Mouse (Mus musculus): ENCODE results near the gene Hist1h2bn.

The Hist1h2bn gene

GRCm38 (mm10) chr13:21729544-21729943 lies 24.4 kb upstream of the Hist1h2bn start:
- no peak for DNase-seq

DNA sequence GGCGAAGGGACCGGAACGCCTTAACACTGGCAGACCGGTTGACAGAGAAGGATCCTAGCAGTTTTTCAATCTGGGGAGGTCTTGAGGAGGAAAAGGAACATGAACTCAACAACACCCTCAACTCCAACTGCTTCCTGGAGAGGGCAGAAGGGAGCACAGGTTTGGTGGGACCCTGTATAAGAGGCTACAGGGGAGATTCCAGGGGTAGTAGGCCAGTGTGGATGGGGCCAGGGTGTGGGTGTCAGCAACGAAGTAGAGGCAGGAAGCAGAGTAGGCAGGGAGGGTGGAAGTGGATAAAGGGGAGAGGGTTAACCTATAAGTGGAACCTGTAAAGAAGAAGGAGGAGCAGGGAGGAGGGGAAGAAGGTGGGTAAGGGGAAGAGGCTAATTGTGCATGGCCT lies 20.5 kb upstream of the Hist1h2bn start:
- DNase-seq: no peak

DNA sequence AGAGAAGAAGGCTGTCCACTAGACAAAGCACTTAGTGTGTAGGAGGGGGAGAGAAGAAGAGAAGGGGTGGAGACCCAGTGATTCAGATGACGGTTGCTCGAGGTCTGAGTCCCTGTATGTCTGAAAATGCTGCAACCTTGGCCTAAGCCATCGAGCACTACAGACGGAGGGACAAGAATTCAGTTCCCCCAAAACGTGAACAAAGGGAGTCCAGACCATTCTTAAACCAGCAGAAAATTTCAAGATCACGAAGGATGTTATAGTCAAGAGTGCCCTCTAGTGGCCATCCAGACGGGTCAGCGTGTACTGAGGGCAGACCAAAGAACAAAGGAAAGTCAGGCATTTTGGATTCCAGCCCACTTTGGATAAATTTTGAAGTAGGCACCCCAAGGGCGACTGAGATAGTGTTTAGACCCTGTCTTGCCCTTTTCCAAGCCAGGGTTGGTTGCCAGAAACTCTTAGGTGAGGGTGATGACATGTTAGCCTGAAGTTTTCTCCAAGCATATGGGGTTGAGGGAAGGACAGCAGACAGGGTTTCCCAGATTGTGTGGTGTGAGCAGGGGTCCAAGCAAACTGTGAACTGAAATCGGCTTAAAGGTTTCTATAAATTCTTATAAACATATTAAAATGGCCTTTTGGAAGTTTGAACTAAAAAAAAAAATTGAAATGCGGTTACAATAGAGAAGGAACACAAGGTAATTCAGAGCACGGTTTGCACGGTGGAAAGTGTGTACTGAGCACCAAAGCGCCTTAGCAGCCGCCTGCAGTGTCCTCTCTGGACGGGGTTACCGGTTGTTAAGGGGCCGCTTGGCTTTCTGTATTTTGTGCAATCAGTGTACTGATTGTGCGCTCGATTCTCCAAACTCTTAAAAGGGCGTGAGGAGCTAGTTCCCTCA lies 19.7 kb upstream of the Hist1h2bn start:
- DNase-seq: no peak

DNA sequence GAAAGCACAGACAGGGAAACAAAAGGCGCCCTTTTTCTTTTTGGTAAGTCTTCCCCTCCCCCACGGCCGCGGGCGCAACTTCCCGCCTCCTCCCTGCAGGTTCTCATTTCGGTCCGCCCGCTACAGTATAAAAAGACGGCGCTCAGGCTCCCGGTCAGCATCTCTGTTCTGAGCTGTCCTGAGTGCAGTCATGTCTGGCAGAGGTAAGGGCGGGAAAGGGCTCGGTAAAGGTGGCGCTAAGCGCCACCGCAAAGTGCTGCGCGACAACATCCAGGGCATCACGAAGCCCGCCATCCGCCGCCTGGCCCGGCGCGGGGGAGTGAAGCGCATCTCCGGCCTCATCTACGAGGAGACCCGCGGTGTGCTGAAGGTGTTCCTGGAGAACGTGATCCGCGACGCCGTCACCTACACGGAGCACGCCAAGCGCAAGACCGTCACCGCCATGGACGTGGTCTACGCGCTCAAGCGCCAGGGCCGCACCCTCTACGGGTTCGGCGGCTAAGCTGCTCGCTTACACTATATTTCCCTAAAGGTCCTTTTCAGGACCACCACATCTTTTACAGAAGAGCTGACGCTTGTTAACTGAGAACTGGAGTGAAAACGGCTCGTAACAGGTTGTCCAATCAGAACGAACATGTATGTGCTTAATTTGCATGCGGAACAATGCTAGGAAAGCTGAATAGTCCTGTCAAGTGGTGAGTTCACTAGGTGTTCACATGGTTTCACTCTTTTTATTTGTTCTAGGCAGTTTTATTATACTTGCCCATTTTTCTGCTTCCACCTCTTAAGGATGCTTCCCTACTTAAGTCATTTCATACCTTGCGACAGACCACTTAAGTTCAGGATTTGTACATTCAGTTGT lies 18.8 kb upstream of the Hist1h2bn start, which contains the start of gene Hist1h4j:
Gene Hist1h4j (plus strand): TSS at position 159 of the 862 bp plus-strand sequence.
- DNase-seq: peak; percentile 81

DNA sequence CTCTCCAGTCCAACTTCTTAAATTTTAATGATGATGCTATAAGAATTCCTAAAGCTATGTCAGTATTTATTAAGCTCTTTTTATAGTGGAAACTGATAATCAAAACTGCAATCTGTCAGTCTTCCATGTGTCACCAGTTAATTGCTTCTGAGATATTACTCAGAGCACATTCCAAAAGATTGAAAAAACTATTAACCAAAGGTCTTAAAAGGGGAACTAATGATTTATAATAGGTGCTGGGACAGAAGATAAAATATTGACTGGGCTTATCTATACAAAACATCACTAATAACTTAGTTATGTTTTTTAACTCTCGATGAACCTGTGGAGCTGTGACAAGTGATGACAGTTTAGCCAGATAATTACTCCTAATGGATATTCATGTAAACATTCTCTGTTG lies 8.9 kb upstream of the Hist1h2bn start:
- DNase-seq: no peak

GRCm38 (mm10) chr13:21749387-21750158 lies 4.3 kb upstream of the Hist1h2bn start:
- DNase-seq: no peak

DNA sequence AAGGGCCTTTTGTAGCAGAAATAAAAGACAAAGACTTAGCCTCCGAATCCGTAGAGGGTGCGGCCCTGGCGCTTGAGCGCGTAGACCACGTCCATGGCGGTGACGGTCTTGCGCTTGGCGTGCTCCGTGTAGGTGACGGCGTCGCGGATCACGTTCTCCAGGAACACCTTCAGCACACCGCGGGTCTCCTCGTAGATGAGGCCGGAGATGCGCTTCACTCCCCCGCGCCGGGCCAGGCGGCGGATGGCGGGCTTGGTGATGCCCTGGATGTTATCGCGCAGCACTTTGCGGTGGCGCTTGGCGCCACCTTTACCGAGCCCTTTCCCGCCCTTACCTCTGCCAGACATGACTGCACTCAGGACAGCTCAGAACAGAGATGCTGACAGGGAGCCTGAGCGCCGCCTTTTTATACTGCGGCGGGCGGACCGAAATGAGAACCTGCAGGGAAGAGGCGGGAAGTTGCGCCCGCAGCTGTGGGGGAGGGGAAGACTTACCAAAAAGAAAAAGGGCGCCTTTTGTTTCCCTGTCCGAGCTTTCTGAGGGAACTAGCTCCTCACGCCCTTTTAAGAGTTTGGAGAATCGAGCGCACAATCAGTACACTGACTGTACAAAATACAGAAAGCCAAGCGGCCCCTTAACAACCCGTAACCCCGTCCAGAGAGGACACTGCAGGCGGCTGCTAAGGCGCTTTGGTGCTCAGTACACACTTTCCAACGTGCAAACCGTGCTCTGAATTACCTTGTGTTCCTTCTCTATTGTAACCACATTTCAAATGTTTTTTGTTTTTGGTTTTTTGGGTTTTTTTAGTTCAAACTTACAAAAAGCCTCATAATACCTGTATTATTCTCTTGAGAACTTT lies 3.5 kb upstream of the Hist1h2bn start, which contains the start of gene Hist1h4k:
Gene Hist1h4k (minus strand): TSS at position 347 of the 859 bp plus-strand sequence.
- peak; percentile 93 for DNase-seq

DNA sequence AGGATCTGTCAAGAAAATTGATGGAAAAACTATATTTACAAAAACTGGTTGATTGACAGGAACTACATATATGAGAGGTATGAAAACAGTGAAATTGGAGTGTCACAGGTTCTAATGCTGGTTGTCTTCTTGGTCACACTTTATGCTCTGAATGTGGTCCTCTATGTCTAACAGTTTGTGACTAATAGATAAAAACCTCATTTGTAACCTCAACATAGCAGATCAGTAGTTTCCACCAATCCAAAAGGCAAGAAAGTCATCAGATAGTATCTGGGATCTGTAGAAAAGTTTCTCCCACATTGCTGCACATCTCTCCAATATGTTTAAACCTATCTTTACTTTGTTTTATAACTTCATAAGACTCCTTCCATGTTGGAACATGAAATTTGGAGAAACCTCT lies 2.5 kb upstream of the Hist1h2bn start:
- DNase-seq: no peak

GRCm38 (mm10) chr13:21751827-21752226 lies 2.1 kb upstream of the Hist1h2bn start:
- DNase-seq: no peak

DNA sequence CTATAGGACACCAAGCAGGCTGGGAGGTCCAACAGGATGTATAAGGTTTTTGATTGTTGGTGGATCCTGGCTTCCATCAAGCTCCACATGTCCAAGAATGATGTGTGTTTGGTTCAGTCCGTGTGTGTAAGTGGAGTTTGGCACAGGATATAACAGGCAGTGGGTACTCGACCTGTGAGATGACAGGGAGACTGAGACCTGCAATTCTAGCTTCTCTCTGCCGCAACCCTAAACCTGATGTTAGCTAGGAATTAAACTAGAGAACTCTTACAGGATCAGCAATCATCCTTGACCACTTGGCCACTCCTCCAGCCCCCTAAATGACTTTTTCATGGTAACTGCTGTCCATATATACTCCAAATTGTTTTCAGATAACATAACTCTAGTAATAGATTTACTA lies 1.6 kb upstream of the Hist1h2bn start:
- DNase-seq: no peak

- DNase-seq: no peak
Measured at GRCm38 (mm10) chr13:21753051-21753523, 836 bp upstream of the Hist1h2bn start.

DNA sequence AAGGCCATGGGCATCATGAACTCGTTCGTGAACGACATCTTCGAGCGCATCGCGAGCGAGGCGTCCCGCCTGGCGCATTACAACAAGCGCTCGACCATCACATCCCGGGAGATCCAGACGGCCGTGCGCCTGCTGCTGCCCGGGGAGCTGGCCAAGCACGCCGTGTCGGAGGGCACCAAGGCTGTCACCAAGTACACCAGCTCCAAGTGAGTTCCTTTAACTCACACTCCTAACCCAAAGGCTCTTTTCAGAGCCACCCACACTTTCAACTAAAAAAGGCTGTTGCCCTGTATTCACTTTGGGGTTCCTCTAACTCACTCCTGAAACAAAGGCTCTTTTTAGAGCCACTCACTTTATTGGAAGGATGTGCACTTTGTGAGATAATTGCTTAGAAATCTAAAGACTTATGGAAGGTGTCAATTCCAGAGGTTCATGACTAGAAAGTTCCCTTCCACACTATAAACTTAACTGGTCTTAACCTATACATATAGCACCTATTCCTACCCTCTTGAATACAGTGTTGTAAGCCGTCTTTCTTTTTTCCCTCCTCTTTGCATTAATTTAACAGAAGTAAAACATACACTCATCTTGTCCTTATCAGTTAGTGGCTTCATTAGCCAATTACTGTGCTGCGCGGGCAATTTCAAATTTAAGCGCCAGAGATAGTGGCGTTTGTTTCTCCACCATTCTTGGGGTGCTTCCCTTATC lies 525 bp downstream of the Hist1h2bn start:
- peak; percentile 51 for DNase-seq

- DNase-seq: no peak
Measured at GRCm38 (mm10) chr13:21755707-21756106, 1.8 kb downstream of the Hist1h2bn start.

DNA sequence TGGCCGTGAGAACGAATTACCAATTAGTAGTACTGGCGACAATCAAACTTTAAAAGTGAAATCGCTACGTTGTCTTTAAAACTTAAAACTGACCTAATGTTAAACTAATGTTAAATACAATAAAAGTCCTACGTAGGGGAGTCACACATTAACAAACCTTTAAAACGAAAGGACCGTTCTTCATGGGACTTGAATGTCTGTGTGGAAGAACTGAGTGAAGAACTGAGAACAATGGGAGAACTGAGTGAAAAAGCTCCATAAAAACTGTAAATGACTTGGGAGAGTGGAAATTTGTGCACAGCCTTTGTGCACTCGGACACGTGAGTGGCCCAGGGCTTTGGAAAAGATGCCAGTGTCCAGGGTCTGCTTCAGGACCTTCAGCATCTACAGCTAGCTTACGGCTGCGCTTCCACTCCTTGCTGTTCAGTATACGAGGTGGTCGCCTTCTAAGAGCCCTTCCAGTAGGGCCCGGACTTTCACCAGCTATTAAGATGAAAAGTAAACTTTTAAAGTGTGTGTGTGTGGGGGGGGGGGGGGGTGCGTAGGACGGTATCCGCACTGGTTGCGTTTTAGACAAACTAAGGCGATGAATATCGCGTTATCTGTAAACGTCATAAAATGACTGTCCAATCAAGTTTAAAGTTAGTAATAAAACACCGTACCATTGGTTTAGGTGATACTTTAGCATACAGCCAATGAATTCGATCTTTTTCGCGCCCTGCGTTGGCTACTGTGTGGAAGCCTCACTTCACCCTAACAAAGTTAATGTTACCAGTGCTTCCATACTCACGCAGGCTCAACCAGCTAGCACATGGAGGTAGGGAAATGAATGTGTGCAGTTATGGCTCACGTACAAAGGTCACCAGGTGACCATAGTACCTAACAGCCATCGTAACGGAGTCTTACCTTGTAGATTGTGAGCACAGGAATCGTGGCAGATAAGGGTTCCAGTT lies 25.2 kb downstream of the Hist1h2bn start:
- peak; percentile 51 for DNase-seq

DNA sequence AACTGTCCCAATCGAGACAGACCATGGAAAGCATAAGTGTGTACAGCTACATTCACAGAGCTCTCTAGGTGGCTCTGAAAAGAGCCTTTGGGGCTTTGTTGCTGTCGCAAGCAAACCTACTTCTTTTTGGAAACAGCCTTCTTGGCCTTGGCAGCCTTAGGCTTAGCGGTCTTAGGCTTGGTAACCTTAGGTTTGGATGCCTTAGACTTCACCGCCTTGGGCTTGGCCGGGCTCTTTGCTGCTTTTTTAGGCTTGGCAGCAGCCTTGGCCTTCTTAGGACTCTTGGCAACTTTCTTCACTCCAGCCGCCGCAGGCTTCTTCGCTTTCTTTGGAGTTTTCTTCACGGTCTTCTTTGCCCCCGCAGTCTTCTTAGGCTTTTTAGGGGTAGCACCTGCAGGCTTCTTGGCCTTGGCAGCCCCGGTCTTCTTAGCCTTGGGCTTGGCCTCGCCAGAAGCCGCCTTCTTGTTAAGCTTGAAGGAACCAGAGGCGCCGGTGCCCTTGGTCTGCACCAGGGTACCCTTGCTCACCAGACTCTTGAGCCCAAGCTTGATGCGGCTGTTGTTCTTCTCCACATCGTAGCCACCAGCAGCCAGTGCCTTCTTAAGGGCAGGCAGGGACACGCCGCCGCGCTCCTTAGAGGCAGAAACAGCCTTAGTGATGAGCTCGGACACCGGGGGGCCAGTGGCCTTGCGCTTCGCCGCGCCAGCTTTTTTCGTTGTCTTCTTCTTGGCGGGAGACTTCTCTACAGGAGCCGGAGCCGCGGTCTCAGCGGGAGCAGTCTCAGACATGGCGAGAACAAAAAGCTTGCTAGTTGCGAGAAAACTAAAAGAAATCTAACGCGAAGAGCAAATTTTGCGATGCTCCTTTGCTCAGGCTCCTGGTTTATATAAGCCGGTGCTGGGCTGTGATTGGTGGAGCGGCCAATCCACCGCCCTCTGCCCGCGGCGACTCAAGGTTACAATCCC lies 26.1 kb downstream of the Hist1h2bn start, which contains the start of gene Hist1h1b:
Gene Hist1h1b (minus strand): TSS at position 859 of the 965 bp plus-strand sequence.
- peak; percentile 12 for DNase-seq

- no peak for DNase-seq
Measured at GRCm38 (mm10) chr13:21781021-21781555, 27.2 kb downstream of the Hist1h2bn start.

- no peak for DNase-seq
Measured at GRCm38 (mm10) chr13:21781639-21782038, 27.7 kb downstream of the Hist1h2bn start.
